Mouse (Mus musculus): Measurements from ENCODE around the gene Cd200r2. TPM values are rescaled to one million over a fixed set of nuclear protein-coding genes. Genes with fewer than 3 reads are reported as not detected.
"Not testable (repeated sequence)": the region's sequence is repeated elsewhere in the genome, so short reads cannot be mapped to it uniquely, and the experiment has no call there.

Cd200r2 gene
- not detected in 2 replicates for polyA plus RNA-seq (2014; fragmentation: Nextera tagmentation; extraction: Ambion mirVana)

DNA sequence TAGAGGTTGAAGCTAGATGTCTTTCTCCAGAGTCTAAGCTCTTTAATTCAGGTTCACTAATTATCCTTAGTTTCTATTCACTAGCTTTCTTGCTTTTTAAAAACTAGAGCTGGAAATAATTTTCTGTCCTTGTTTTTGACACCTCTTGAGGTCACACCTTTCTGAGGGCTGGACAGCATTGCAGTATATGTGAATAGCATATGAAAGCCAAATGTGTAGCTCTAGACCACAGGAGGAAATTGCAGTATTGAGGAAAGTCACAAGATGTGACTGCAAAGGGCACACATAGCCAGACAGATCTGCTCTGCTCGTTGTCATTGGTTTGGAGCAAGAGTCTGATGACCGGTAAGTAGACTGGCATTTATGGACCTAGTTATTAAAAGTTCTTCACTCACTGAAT lies at the start of gene Cd200r2:
Cd200r2 (plus strand) TSS at position 301 of the 400 bp plus-strand sequence.
- no peaks in the 10 kb centered on the region for H3K36me3 ChIP-seq (ENCODE audit: control insufficient read depth, insufficient read depth, low read length)
- H3K27me3 ChIP-seq (replicated peaks; ENCODE audit: control insufficient read depth, insufficient read depth, low read length): no peaks in the 10 kb centered on the region
- H3K27ac ChIP-seq (replicated peaks; ENCODE audit: low read depth, low read length): no peak within 1 kb of the TSS
- no peak within 1 kb of the TSS for H3K4me3 ChIP-seq (ENCODE audit: low read depth, low read length)
- 80% methylated on average over 2 of the region's 2 CpGs for WGBS
- no peak for ATAC-seq (ENCODE audit: low read depth)
- H3K4me1 ChIP-seq (ENCODE audit: control insufficient read depth, insufficient read depth, low read length): no peaks in the 10 kb centered on the region
- no peaks in the 10 kb centered on the region for H3K9me3 ChIP-seq (ENCODE audit: control insufficient read depth, low read length)
- DNase-seq (ENCODE audit: low spot score): no peak
- no peak within 1 kb of the TSS for H3K9ac ChIP-seq (ENCODE audit: low read depth, low read length)
- no peak within 1 kb of the TSS for H3K4me2 ChIP-seq (ENCODE audit: low read depth, low read length)

DNA sequence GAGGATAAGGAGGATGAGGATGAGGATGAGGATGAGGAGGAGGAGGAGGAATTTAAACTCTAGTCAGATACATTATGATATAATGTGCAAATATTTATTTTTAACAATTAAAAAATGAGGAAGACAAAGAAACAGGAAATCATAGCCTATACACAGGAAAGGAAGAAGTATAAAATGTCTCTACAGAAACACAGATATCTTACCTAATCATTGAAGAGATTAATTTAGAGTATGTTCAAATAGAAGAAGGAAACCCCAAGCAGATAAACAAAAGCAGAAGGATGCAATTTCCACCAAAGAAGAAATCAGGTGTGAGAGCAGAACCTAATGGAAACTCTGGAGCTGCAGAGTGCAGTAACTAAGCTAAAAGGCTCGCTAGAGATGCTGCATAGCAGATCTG lies 48.9 kb upstream of the Cd200r2 start:
- Histone ChIP-seq H3K27me3 (replicated peaks; ENCODE audit: control insufficient read depth, insufficient read depth, low read length) (no peaks in the 10 kb centered on the region), H3K9ac (ENCODE audit: low read depth, low read length) (no peak overlapping the region), H3K27ac (replicated peaks; ENCODE audit: low read depth, low read length) (no peak overlapping the region), H3K4me3 (ENCODE audit: low read depth, low read length) (no peak overlapping the region), H3K36me3 (ENCODE audit: control insufficient read depth, insufficient read depth, low read length) (no peaks in the 10 kb centered on the region), H3K9me3 (ENCODE audit: control insufficient read depth, low read length) (no peaks in the 10 kb centered on the region), H3K4me2 (ENCODE audit: low read depth, low read length) (no peak overlapping the region), H3K4me1 (ENCODE audit: control insufficient read depth, insufficient read depth, low read length) (no peaks in the 10 kb centered on the region)
- ATAC-seq (ENCODE audit: low read depth): no peak
- WGBS: 43% methylated on average over 1 of the region's 1 CpGs
- no peak for DNase-seq (ENCODE audit: low spot score)

DNA sequence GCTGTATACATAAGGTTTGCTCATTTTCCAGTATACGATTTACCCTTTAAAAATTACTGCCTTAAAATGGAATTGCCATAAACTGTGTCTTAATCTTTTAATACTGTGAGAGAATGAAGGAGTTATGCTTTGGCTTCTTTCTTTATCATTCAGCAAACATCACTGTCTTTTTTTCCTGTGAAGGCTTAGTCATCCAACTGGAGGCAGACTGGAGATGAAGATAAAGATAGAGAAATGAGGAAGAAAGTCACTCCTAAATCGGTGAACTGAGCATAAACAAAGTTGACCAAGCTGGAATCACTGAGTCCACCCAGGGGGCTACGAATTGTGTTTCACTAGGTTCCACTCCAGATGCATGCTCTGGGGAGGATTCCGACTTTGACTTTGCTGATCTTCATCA lies 46.4 kb upstream of the Cd200r2 start:
- H3K9me3 ChIP-seq (ENCODE audit: control insufficient read depth, low read length): no peaks in the 10 kb centered on the region
- no peak overlapping the region for H3K27ac ChIP-seq (replicated peaks; ENCODE audit: low read depth, low read length)
- no peak for ATAC-seq (ENCODE audit: low read depth)
- WGBS: 81% methylated on average over 4 of the region's 4 CpGs
- no peak overlapping the region for H3K9ac ChIP-seq (ENCODE audit: low read depth, low read length)
- no peaks in the 10 kb centered on the region for H3K27me3 ChIP-seq (replicated peaks; ENCODE audit: control insufficient read depth, insufficient read depth, low read length)
- H3K36me3 ChIP-seq (ENCODE audit: control insufficient read depth, insufficient read depth, low read length): no peaks in the 10 kb centered on the region
- no peak for DNase-seq (ENCODE audit: low spot score)
- H3K4me2 ChIP-seq (ENCODE audit: low read depth, low read length): no peak overlapping the region
- no peak overlapping the region for H3K4me3 ChIP-seq (ENCODE audit: low read depth, low read length)
- H3K4me1 ChIP-seq (ENCODE audit: control insufficient read depth, insufficient read depth, low read length): no peaks in the 10 kb centered on the region

DNA sequence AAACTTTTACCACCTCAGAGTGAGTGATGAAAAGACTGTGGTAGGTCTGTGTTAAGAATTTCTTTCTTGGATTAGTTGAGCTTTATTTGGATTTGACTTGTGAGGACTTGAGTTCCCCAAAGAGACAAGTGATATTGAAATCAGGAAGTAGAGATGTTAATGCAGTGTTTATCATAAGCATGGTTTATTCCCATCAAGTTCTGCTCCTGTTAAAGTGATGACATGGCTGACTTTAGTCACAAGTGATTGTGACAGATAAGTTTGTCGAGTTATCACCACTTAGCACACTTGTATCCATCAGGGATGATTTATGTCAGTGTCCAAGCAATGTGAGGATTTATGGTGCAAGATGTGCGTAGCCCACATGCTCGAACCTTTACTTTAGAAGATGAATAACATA lies 34.6 kb upstream of the Cd200r2 start:
- ATAC-seq (ENCODE audit: low read depth) (no peak), DNase-seq (ENCODE audit: low spot score) (no peak)
- Histone ChIP-seq H3K36me3 (ENCODE audit: control insufficient read depth, insufficient read depth, low read length) (no peaks in the 10 kb centered on the region), H3K27ac (replicated peaks; ENCODE audit: low read depth, low read length) (no peak overlapping the region), H3K4me3 (ENCODE audit: low read depth, low read length) (no peak overlapping the region), H3K4me1 (ENCODE audit: control insufficient read depth, insufficient read depth, low read length) (no peaks in the 10 kb centered on the region), H3K4me2 (ENCODE audit: low read depth, low read length) (no peak overlapping the region), H3K27me3 (replicated peaks; ENCODE audit: control insufficient read depth, insufficient read depth, low read length) (no peaks in the 10 kb centered on the region), H3K9me3 (ENCODE audit: control insufficient read depth, low read length) (no peaks in the 10 kb centered on the region), H3K9ac (ENCODE audit: low read depth, low read length) (no peak overlapping the region)
- WGBS: 64% methylated on average over 3 of the region's 3 CpGs

DNA sequence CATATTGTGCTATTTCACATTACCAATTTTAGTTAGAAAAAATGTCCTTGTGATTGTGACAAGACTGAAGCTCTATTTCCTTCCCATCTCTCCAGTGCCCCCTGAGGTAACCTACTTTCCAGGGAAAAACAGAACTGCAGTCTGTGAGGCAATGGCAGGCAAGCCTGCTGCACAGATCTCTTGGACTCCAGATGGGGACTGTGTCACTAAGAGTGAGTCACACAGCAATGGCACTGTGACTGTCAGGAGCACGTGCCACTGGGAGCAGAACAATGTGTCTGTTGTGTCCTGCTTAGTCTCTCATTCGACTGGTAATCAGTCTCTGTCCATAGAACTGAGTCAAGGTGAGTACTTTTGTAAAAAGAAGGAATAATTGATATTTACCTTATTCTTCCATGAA lies 33.7 kb upstream of the Cd200r2 start:
- H3K9ac ChIP-seq (ENCODE audit: low read depth, low read length); H3K4me2 ChIP-seq (ENCODE audit: low read depth, low read length); H3K4me3 ChIP-seq (ENCODE audit: low read depth, low read length); H3K4me1 ChIP-seq (ENCODE audit: control insufficient read depth, insufficient read depth, low read length); ATAC-seq (ENCODE audit: low read depth); H3K27ac ChIP-seq (replicated peaks; ENCODE audit: low read depth, low read length); DNase-seq (ENCODE audit: low spot score); H3K27me3 ChIP-seq (replicated peaks; ENCODE audit: control insufficient read depth, insufficient read depth, low read length); H3K36me3 ChIP-seq (ENCODE audit: control insufficient read depth, insufficient read depth, low read length); H3K9me3 ChIP-seq (ENCODE audit: control insufficient read depth, low read length): not testable (repeated sequence)
- 25% methylated on average over 2 of the region's 2 CpGs for WGBS

DNA sequence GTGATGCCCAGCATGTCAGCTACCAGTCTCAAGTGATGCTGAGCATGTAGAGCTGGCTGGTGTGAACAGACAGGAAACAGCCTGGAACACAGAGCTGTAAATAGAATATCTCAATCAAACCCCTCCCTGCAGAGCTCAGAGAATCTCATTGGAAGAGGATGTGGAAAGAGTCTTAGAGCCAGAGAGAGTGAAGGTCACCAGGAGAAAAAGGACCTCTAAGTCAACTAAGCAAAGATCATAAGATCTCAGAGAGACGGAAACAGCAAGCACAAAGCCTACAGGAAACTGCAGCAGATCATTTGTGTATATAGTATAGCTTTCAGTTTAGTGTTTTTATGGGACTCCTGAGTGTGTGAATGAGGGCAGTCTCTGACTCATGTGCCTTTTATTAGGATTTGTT lies 8.3 kb downstream of the Cd200r2 start:
- Histone ChIP-seq H3K4me1 (ENCODE audit: control insufficient read depth, insufficient read depth, low read length) (no peaks in the 10 kb centered on the region), H3K27ac (replicated peaks; ENCODE audit: low read depth, low read length) (no peak overlapping the region), H3K27me3 (replicated peaks; ENCODE audit: control insufficient read depth, insufficient read depth, low read length) (no peaks in the 10 kb centered on the region), H3K9ac (ENCODE audit: low read depth, low read length) (no peak overlapping the region), H3K36me3 (ENCODE audit: control insufficient read depth, insufficient read depth, low read length) (no peaks in the 10 kb centered on the region), H3K4me2 (ENCODE audit: low read depth, low read length) (no peak overlapping the region), H3K4me3 (ENCODE audit: low read depth, low read length) (no peak overlapping the region), H3K9me3 (ENCODE audit: control insufficient read depth, low read length) (no peaks in the 10 kb centered on the region)
- ATAC-seq (ENCODE audit: low read depth) (no peak), DNase-seq (ENCODE audit: low spot score) (no peak)
- WGBS: 78% methylated on average over 1 of the region's 1 CpGs

DNA sequence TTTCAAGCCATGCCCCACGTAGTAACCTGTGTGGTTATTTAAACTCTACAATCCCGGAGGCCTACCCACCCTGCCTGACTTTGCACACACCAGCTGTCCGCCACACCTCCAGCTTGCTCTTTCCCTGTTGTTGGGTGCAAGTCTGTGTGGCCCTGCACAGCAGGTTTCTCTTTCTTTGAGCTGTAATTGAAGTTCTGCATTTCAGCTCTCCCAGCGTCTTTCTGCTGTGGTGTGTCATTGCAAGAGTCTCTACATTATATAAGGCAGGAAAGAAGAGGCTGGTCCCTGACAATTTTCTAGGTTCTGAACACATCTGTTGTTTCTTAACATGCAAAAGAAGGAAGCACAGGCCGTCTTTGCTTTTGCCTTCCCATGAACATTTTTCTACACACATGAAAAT lies 9.7 kb downstream of the Cd200r2 start:
- no peaks in the 10 kb centered on the region for H3K36me3 ChIP-seq (ENCODE audit: control insufficient read depth, insufficient read depth, low read length)
- no peaks in the 10 kb centered on the region for H3K27me3 ChIP-seq (replicated peaks; ENCODE audit: control insufficient read depth, insufficient read depth, low read length)
- no peak for DNase-seq (ENCODE audit: low spot score)
- no peak for ATAC-seq (ENCODE audit: low read depth)
- H3K9ac ChIP-seq (ENCODE audit: low read depth, low read length): no peak overlapping the region
- 64% methylated on average over 5 of the region's 5 CpGs for WGBS
- no peaks in the 10 kb centered on the region for H3K4me1 ChIP-seq (ENCODE audit: control insufficient read depth, insufficient read depth, low read length)
- no peak overlapping the region for H3K4me2 ChIP-seq (ENCODE audit: low read depth, low read length)
- no peaks in the 10 kb centered on the region for H3K9me3 ChIP-seq (ENCODE audit: control insufficient read depth, low read length)
- H3K4me3 ChIP-seq (ENCODE audit: low read depth, low read length): no peak overlapping the region
- no peak overlapping the region for H3K27ac ChIP-seq (replicated peaks; ENCODE audit: low read depth, low read length)

DNA sequence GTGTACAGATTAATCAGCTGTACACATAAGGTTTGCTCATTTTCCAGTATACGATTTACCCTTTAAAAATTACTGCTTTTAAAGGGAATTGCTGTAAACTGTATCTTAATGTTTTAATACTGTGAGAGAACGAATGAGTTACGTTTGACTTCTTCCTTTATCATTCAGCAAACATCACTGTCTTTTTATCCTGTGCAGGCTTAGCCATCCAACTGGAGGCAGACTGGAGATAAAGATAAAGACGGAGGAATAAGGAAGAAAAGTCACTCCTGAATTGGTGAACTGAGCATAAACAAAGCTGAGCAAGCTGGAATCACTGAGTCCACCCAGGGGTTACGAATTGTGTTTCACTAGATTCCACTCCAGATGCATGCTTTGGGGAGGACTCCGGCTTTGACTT lies 10.7 kb downstream of the Cd200r2 start:
- Histone ChIP-seq H3K4me3 (ENCODE audit: low read depth, low read length) (no peak overlapping the region), H3K27me3 (replicated peaks; ENCODE audit: control insufficient read depth, insufficient read depth, low read length) (no peaks in the 10 kb centered on the region), H3K36me3 (ENCODE audit: control insufficient read depth, insufficient read depth, low read length) (no peaks in the 10 kb centered on the region), H3K9ac (ENCODE audit: low read depth, low read length) (no peak overlapping the region), H3K4me2 (ENCODE audit: low read depth, low read length) (no peak overlapping the region), H3K4me1 (ENCODE audit: control insufficient read depth, insufficient read depth, low read length) (no peaks in the 10 kb centered on the region), H3K27ac (replicated peaks; ENCODE audit: low read depth, low read length) (no peak overlapping the region), H3K9me3 (ENCODE audit: control insufficient read depth, low read length) (no peaks in the 10 kb centered on the region)
- DNase-seq (ENCODE audit: low spot score): no peak
- no peak for ATAC-seq (ENCODE audit: low read depth)
- WGBS: 85% methylated on average over 6 of the region's 6 CpGs

DNA sequence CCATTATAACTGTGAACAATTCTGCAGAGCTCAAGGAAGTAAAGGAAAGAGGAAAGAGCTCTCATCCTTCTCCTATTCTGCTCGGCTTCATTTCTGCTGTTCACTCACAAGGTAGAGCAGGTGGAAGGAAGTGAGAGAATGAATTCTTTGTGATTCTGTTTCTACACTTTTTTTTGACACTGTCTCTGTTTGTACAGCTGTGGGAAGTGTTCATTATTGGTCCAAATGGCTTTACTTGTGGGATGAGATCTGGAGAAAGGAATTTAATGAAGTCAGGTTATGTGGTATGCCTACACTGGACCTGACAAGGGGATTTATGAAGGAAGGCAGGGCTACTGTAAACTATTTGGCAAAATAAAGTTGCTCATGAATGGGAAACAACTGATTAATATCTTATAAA lies 23.9 kb downstream of the Cd200r2 start:
- H3K9ac ChIP-seq (ENCODE audit: low read depth, low read length): no peak overlapping the region
- H3K4me1 ChIP-seq (ENCODE audit: control insufficient read depth, insufficient read depth, low read length): no peaks in the 10 kb centered on the region
- H3K4me3 ChIP-seq (ENCODE audit: low read depth, low read length): no peak overlapping the region
- 48% methylated on average over 1 of the region's 1 CpGs for WGBS
- no peak overlapping the region for H3K4me2 ChIP-seq (ENCODE audit: low read depth, low read length)
- no peaks in the 10 kb centered on the region for H3K9me3 ChIP-seq (ENCODE audit: control insufficient read depth, low read length)
- H3K36me3 ChIP-seq (ENCODE audit: control insufficient read depth, insufficient read depth, low read length): no peaks in the 10 kb centered on the region
- H3K27ac ChIP-seq (replicated peaks; ENCODE audit: low read depth, low read length): no peak overlapping the region
- no peaks in the 10 kb centered on the region for H3K27me3 ChIP-seq (replicated peaks; ENCODE audit: control insufficient read depth, insufficient read depth, low read length)
- DNase-seq (ENCODE audit: low spot score): no peak
- ATAC-seq (ENCODE audit: low read depth): no peak

Measured in embryonic facial prominence, embryonic 14.5 days (tissue).